10 mouse cellular contexts compared by ENCODE assay signal in the genomic region with DNA sequence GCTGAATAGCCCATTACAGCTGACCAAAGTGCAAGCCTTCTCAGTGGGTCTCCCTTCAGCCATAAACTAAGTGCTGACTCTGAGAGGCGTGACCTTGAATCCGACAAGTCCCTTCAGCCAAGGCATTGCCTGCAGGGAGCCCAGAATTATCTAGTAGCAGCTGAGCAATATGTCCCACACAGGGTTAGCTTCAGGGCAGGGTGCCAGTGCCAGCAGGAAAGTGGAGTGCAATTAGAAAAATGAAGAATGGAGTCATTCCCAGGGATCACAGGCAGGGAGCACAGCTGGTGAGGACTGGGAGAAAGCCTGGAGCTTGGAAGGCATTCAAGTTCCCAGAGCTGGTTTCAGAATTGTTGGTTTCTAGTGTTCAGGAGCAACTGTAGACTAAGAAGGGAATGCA.
A peak's percentile ranks its signal among the peaks of the same experiment; 100 is the strongest.
DNase-seq lines count a peak whose midpoint lies in the region; ATAC-seq lines count a peak whose summit lies in the region.
"Had no signal": no experiment of that assay in that cellular context is flagged by ENCODE, and none has a peak within 500 bp of the region (broad histone marks: within the 10 kb centered on the region; RNA-seq: fewer than 3 reads in every experiment).

No protein-coding gene starts in this region.

- peak; percentile 84 for ATAC-seq in hindbrain, embryonic 13.5 days (ENCODE audit: low FRiP score)
- ATAC-seq in neural tube, embryonic 13.5 days (ENCODE audit: low read depth): peak; percentile 77
- no peak for ATAC-seq in erythroblast, adult 5-6 weeks (replicated peaks; ENCODE audit: low FRiP score, poor library complexity, severe bottlenecking)

- H3K27ac ChIP-seq in hindbrain, embryonic 13.5 days: no peak overlapping the region
- no peak overlapping the region for H3K27ac ChIP-seq in hindbrain, embryonic 10.5 days
- H3K27ac ChIP-seq in neural tube, embryonic 13.5 days (replicated peaks): no peak overlapping the region
- H3K27ac ChIP-seq: liver, embryonic 15.5 days had no signal

- peaks cover 8% of the 10 kb centered on the region; the same call in 1 of the 2 replicates for H3K4me1 ChIP-seq in hindbrain, embryonic 13.5 days (replicated peaks)
- peaks cover 15% of the 10 kb centered on the region; the same call in 1 of the 2 replicates for H3K4me1 ChIP-seq in hindbrain, embryonic 10.5 days (replicated peaks)
- H3K4me1 ChIP-seq in neural tube, embryonic 13.5 days (replicated peaks): peaks cover 5% of the 10 kb centered on the region; the same call in 1 of the 2 replicates
- H3K4me1 ChIP-seq: liver, embryonic 15.5 days had no signal

- H3K36me3 ChIP-seq in hindbrain, embryonic 13.5 days: no peaks in the 10 kb centered on the region
- H3K36me3 ChIP-seq in hindbrain, embryonic 10.5 days: no peaks in the 10 kb centered on the region
- no peaks in the 10 kb centered on the region for H3K36me3 ChIP-seq in neural tube, embryonic 13.5 days
- H3K36me3 ChIP-seq: liver, embryonic 15.5 days had no signal

- no peaks in the 10 kb centered on the region for H3K9me3 ChIP-seq in hindbrain, embryonic 13.5 days
- H3K9me3 ChIP-seq in hindbrain, embryonic 10.5 days: no peaks in the 10 kb centered on the region
- no peaks in the 10 kb centered on the region for H3K9me3 ChIP-seq in neural tube, embryonic 13.5 days
- H3K9me3 ChIP-seq: liver, embryonic 15.5 days had no signal

- H3K27me3 ChIP-seq in hindbrain, embryonic 13.5 days: no peaks in the 10 kb centered on the region
- no peaks in the 10 kb centered on the region for H3K27me3 ChIP-seq in hindbrain, embryonic 10.5 days (ENCODE audit: insufficient read depth, poor library complexity, severe bottlenecking)
- no peaks in the 10 kb centered on the region for H3K27me3 ChIP-seq in neural tube, embryonic 13.5 days
- H3K27me3 ChIP-seq: CH12.LX; liver, embryonic 15.5 days had no signal

- DNase-seq in hindbrain, embryonic 10.5 days (ENCODE audit: low spot score): no peak
- peak; percentile 81 for DNase-seq in brain, adult 2 months (ENCODE audit: low read depth, low spot score)
- peak; percentile 42 to 62 for DNase-seq in frontal cortex, adult 2 months (ENCODE audit: extremely low spot score in 1 of 2, low spot score in 1 of 2)
- peak; percentile 86 for DNase-seq in layer of hippocampus, adult 9-11 months
- no peak for DNase-seq in embryo, embryonic 10 days (ENCODE audit: low spot score)

- H3K9ac ChIP-seq in hindbrain, embryonic 13.5 days: no peak overlapping the region
- no peak overlapping the region for H3K9ac ChIP-seq in neural tube, embryonic 13.5 days
- H3K9ac ChIP-seq: liver, embryonic 15.5 days had no signal

- WGBS in hindbrain, embryonic 13.5 days: 51% methylated on average over 2 of the region's 2 CpGs
- 59% methylated on average over 2 of the region's 2 CpGs for WGBS in hindbrain, embryonic 10.5 days
- 34% methylated on average over 2 of the region's 2 CpGs for WGBS in neural tube, embryonic 13.5 days

- no peak overlapping the region for H3K4me3 ChIP-seq in hindbrain, embryonic 13.5 days
- no peak overlapping the region for H3K4me3 ChIP-seq in hindbrain, embryonic 10.5 days
- H3K4me3 ChIP-seq in neural tube, embryonic 13.5 days: no peak overlapping the region
- H3K4me3 ChIP-seq: liver, embryonic 15.5 days had no signal

- no peak overlapping the region for H3K4me2 ChIP-seq in hindbrain, embryonic 13.5 days
- H3K4me2 ChIP-seq in neural tube, embryonic 13.5 days: no peak overlapping the region
- H3K4me2 ChIP-seq: liver, embryonic 15.5 days had no signal

Comparison
In these comparisons a context has a peak if more than half of its experiments do, and no peak if none do; other contexts are left out.
1. DNase-seq: peak in brain, adult 2 months (single experiment), frontal cortex, adult 2 months (2 of 2) and layer of hippocampus, adult 9-11 months (single experiment); none in hindbrain, embryonic 10.5 days (single experiment) and embryo, embryonic 10 days (single experiment).